Mouse (Mus musculus) small intestine, adult 10 weeks (tissue): ENCODE data around the gene Hmx3. TPM values are rescaled to one million over a fixed set of nuclear protein-coding genes. Genes with fewer than 3 reads are reported as not detected.

Source experiments
- polyA plus RNA-seq: library from polyadenylated mRNA; stranded (reverse); fragments of 350-450 nt; fragmentation: Illumina TruSeq; extraction: RNeasy Lipid Tissue Mini Kit (QIAGEN cat#74804); gene quantifications from one replicate; pipeline ENCODE4 v1.2.3, GENCODE M21; 2014; ENCODE audit warnings: low replicate concordance

Gene Hmx3
- not detected for polyA plus RNA-seq

DNA sequence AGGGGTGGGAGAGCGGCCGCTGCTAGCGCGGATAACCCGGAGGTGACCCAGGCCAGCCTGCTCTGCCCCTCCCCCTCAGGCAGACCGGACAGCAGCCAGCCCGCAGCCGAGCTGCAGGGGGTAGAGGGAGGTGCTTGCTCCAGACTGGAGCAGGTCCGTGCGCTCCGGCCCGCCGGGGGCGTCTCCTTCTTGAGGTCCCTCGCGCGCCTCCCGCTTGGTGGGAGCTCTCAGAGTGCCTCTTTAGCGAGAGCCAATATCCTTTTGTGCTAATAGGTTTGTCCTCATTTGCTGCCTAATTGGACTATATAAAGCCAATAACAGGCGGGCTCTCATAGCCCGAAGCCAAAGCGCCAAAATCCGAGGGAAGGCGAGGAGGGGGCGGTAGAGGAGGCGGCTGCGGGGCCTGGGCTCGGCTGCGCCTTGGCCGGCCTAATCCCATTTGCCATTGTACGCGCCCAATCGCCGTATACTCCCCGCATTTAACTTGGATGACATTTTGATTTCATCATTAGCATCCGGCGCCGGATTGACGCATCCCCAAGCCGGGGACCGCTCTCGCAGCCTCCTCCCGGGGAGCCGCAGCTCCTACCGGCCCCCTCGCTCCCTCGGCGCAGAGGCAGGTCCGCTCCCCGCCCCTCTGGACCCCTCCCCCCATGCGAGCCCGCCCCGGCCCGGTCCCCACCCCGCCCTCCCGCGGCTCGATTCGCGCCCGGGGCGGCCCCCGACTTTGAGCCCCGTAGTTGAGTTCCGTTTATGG lies at the start of gene Hmx3:
TSS of gene Hmx3 (plus strand) at position 753 of the 757 bp plus-strand sequence.

GRCm38 (mm10) chr7:131548473-131548872 lies 5.8 kb downstream of the Hmx3 start, which contains the start of gene Hmx2:
Hmx2 (plus strand) TSS chr7:131548773.

DNA sequence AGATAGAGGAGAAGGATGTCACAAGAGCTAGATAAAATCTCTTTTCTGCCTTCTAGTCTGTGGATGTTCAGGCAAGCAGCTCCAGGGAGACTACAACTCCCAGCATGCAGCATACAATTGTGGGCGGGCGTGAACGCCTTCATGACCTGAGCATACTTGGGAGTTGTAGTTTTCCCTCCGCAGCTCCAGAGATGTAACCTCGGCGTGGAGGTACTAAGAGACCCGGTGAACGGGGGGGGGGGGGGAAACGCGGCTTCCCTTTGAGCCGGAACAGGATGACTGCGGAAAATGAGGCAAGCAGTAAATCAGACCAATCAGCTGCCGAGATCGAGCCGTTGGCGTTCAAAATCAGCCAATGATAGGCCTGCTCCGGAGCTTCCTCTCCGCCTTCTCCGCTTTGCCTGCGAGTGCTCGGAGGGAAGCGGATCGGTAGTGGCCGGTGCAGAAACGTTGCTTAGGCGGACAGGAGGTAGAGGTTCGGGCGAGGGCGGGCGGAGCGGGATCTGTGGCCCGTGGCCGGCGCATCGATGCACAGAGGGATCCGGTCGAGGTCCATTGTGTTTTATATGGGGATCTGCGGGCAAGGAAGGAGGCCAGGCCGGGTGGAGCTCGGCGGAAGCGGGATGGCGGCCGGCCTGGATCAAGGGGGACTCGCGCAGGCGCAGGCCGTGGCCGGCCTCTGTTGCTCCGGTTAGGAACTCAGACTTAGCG lies 17.5 kb downstream of the Hmx3 start, which contains the start of gene Bub3:
TSS of gene Bub3 (plus strand) at position 237 of the 711 bp plus-strand sequence.

Other genes starting within 250 kb of the Hmx3 start
- gene Cuzd1, start 220.6 kb upstream of the Hmx3 start, polyA plus RNA-seq = 18.7 TPM
- not detected for gene Fam24b, start 213.4 kb upstream of the Hmx3 start, polyA plus RNA-seq
- not detected for gene Fam24a, start 209.0 kb upstream of the Hmx3 start, polyA plus RNA-seq
- gene 2310057M21Rik, start 180.1 kb upstream of the Hmx3 start, polyA plus RNA-seq = 3.5 TPM
- 42.2 TPM for gene Pstk, start 171.7 kb upstream of the Hmx3 start, polyA plus RNA-seq
- 26.7 TPM for gene Ikzf5, start 132.3 kb upstream of the Hmx3 start, polyA plus RNA-seq
- 76.3 TPM for gene Acadsb, start 132.3 kb upstream of the Hmx3 start, polyA plus RNA-seq
- 0.11 TPM for gene Hmx2, start 5.9 kb downstream of the Hmx3 start, polyA plus RNA-seq
- gene Bub3, start 17.4 kb downstream of the Hmx3 start, polyA plus RNA-seq = 14.4 TPM